Mouse (Mus musculus): Measurements from ENCODE around the gene Hoxa3. TPM values are rescaled to one million over a fixed set of nuclear protein-coding genes. Genes with fewer than 3 reads are reported as not detected.

Gene Hoxa3
- polyA plus RNA-seq, 1 experiment = 12.8 TPM

GRCm38 (mm10) chr6:52253511-52254500 lies 40.7 kb upstream of the Hoxa3 start:
- H3K4me1 ChIP-seq (ENCODE audit: control insufficient read depth, insufficient read depth, low read length) = no peaks in the 10 kb centered on the region
- H3K4me3 ChIP-seq (replicated peaks; ENCODE audit: extremely low read depth, low read depth, low read length) = no peak overlapping the region
- TF ChIP-seq POLR2A (IDR thresholded peaks at IDR 0.05; ENCODE audit: borderline replicate concordance, extremely low read depth, low read depth, low read length) = no peak
- TF ChIP-seq CTCF (IDR thresholded peaks at IDR 0.05; ENCODE audit: insufficient read depth, low read length) = no peak
- DNase-seq = no peak
- 5% methylated on average over 59 of the region's 59 CpGs for WGBS

- TF ChIP-seq CTCF (IDR thresholded peaks at IDR 0.05; ENCODE audit: insufficient read depth, low read length) = no peak
- no peak for TF ChIP-seq POLR2A (IDR thresholded peaks at IDR 0.05; ENCODE audit: borderline replicate concordance, extremely low read depth, low read depth, low read length)
- Histone ChIP-seq H3K4me3 (replicated peaks; ENCODE audit: extremely low read depth, low read depth, low read length) (no peak overlapping the region), H3K4me1 (ENCODE audit: control insufficient read depth, insufficient read depth, low read length) (no peaks in the 10 kb centered on the region)
- no peak for DNase-seq
- WGBS = 5% methylated on average over 35 of the region's 35 CpGs
Measured at GRCm38 (mm10) chr6:52252775-52253376, 39.7 kb upstream of the Hoxa3 start.

GRCm38 (mm10) chr6:52252016-52252774 lies 39.1 kb upstream of the Hoxa3 start:
- DNase-seq = no peak
- no peaks in the 10 kb centered on the region for H3K4me1 ChIP-seq (ENCODE audit: control insufficient read depth, insufficient read depth, low read length)
- TF ChIP-seq POLR2A (IDR thresholded peaks at IDR 0.05; ENCODE audit: borderline replicate concordance, extremely low read depth, low read depth, low read length) (no peak), CTCF (IDR thresholded peaks at IDR 0.05; ENCODE audit: insufficient read depth, low read length) (no peak)
- H3K4me3 ChIP-seq (replicated peaks; ENCODE audit: extremely low read depth, low read depth, low read length) = no peak overlapping the region
- 10% methylated on average over 24 of the region's 24 CpGs for WGBS

GRCm38 (mm10) chr6:52251177-52251879 lies 38.2 kb upstream of the Hoxa3 start:
- no peak for DNase-seq
- WGBS = 17% methylated on average over 7 of the region's 7 CpGs
- TF ChIP-seq POLR2A (IDR thresholded peaks at IDR 0.05; ENCODE audit: borderline replicate concordance, extremely low read depth, low read depth, low read length) = no peak
- no peak for TF ChIP-seq CTCF (IDR thresholded peaks at IDR 0.05; ENCODE audit: insufficient read depth, low read length)
- Histone ChIP-seq H3K4me3 (replicated peaks; ENCODE audit: extremely low read depth, low read depth, low read length) (no peak overlapping the region), H3K4me1 (ENCODE audit: control insufficient read depth, insufficient read depth, low read length) (peaks cover 2% of the 10 kb centered on the region; the same call in 1 of the 2 replicates)

- WGBS = 16% methylated on average over 4 of the region's 4 CpGs
- DNase-seq = no peak
- Histone ChIP-seq H3K4me3 (replicated peaks; ENCODE audit: extremely low read depth, low read depth, low read length) (no peak overlapping the region), H3K4me1 (ENCODE audit: control insufficient read depth, insufficient read depth, low read length) (peaks cover 2% of the 10 kb centered on the region)
- no peak for TF ChIP-seq CTCF (IDR thresholded peaks at IDR 0.05; ENCODE audit: insufficient read depth, low read length)
- TF ChIP-seq POLR2A (IDR thresholded peaks at IDR 0.05; ENCODE audit: borderline replicate concordance, extremely low read depth, low read depth, low read length) = no peak
Measured at GRCm38 (mm10) chr6:52249826-52250225, 36.7 kb upstream of the Hoxa3 start.

- 3% methylated on average over 16 of the region's 16 CpGs for WGBS
- DNase-seq = no peak
- peaks cover 2% of the 10 kb centered on the region for H3K4me1 ChIP-seq (ENCODE audit: control insufficient read depth, insufficient read depth, low read length)
- no peak for TF ChIP-seq POLR2A (IDR thresholded peaks at IDR 0.05; ENCODE audit: borderline replicate concordance, extremely low read depth, low read depth, low read length)
- no peak for TF ChIP-seq CTCF (IDR thresholded peaks at IDR 0.05; ENCODE audit: insufficient read depth, low read length)
- H3K4me3 ChIP-seq (replicated peaks; ENCODE audit: extremely low read depth, low read depth, low read length) = no peak overlapping the region
Measured at GRCm38 (mm10) chr6:52249415-52249738, 36.2 kb upstream of the Hoxa3 start.

- peaks cover 2% of the 10 kb centered on the region for H3K4me1 ChIP-seq (ENCODE audit: control insufficient read depth, insufficient read depth, low read length)
- DNase-seq = no peak
- TF ChIP-seq CTCF (IDR thresholded peaks at IDR 0.05; ENCODE audit: insufficient read depth, low read length) (no peak), POLR2A (IDR thresholded peaks at IDR 0.05; ENCODE audit: borderline replicate concordance, extremely low read depth, low read depth, low read length) (no peak)
- no peak overlapping the region for H3K4me3 ChIP-seq (replicated peaks; ENCODE audit: extremely low read depth, low read depth, low read length)
- 4% methylated on average over 27 of the region's 27 CpGs for WGBS
Measured at GRCm38 (mm10) chr6:52248638-52249414, 35.7 kb upstream of the Hoxa3 start.

GRCm38 (mm10) chr6:52247766-52248637 lies 34.9 kb upstream of the Hoxa3 start:
- 5% methylated on average over 23 of the region's 23 CpGs for WGBS
- Histone ChIP-seq H3K4me1 (ENCODE audit: control insufficient read depth, insufficient read depth, low read length) (peaks cover 2% of the 10 kb centered on the region), H3K4me3 (replicated peaks; ENCODE audit: extremely low read depth, low read depth, low read length) (no peak overlapping the region)
- no peak for DNase-seq
- TF ChIP-seq CTCF (IDR thresholded peaks at IDR 0.05; ENCODE audit: insufficient read depth, low read length) (no peak), POLR2A (IDR thresholded peaks at IDR 0.05; ENCODE audit: borderline replicate concordance, extremely low read depth, low read depth, low read length) (no peak)

All from lung, adult 2 months (tissue).